Mouse (Mus musculus) small intestine, adult 2 months (tissue): ENCODE results near the gene Fnbp1.

Source experiments
- CTCF ChIP-seq: fragments of 200-500 bp; IDR thresholded peaks from 2 replicates; pipeline ENCODE4 v1.5.1; 2012; ENCODE audit warnings: low read depth, mild to moderate bottlenecking, control low read depth, inconsistent platforms, low read length, moderate library complexity, mixed read lengths; ENCODE audit not compliant: insufficient replicate concordance, insufficient read length; ENCODE audit errors: extremely low read depth
- POLR2A ChIP-seq: fragments of 200-500 bp; IDR thresholded peaks from 2 replicates; pipeline ENCODE4 v1.6.1; 2012; ENCODE audit warnings: low read depth, mild to moderate bottlenecking, control low read depth, inconsistent platforms, low read length, moderate library complexity

- no peak for TF ChIP-seq POLR2A
- no peak for TF ChIP-seq CTCF
Measured at GRCm38 (mm10) chr2:30985111-30986020, 156.4 kb downstream of the Fnbp1 start.
